Mouse (Mus musculus): ENCODE data around the gene Tkt.

- TF ChIP-seq CTCF (IDR thresholded peaks at IDR 0.05; ENCODE audit: low read depth, low read length) (no peak), POLR2A (IDR thresholded peaks at IDR 0.05; ENCODE audit: extremely low read depth, insufficient read depth, low read length) (no peak)
Measured at GRCm38 (mm10) chr14:30541541-30541940, 6.6 kb upstream of the Tkt start.

Measured in liver, adult 2 months (tissue).